Mouse (Mus musculus): Measurements from ENCODE around the gene Jazf1. TPM values are rescaled to one million over a fixed set of nuclear protein-coding genes. Genes with fewer than 3 reads are reported as not detected.
A peak's percentile ranks its signal among the peaks of the same experiment; 100 is the strongest.

Gene Jazf1
- total RNA-seq, 2 experiments from 2014 or later: 0.34 to 0.52 TPM

- DNase-seq (ENCODE audit: low spot score): no peak
Observed at GRCm38 (mm10) chr6:52961660-52962490, 106.6 kb downstream of the Jazf1 start.

- peak; percentile 67 for DNase-seq (ENCODE audit: low spot score)
Observed at GRCm38 (mm10) chr6:52957730-52958129, 110.7 kb downstream of the Jazf1 start.

- no peak for DNase-seq (ENCODE audit: low spot score)
Observed at GRCm38 (mm10) chr6:52956131-52956530, 112.3 kb downstream of the Jazf1 start.

- no peak for DNase-seq (ENCODE audit: low spot score)
Observed at GRCm38 (mm10) chr6:52955304-52955703, 113.1 kb downstream of the Jazf1 start.

- DNase-seq (ENCODE audit: low spot score): no peak
Observed at GRCm38 (mm10) chr6:52954861-52955260, 113.6 kb downstream of the Jazf1 start.

GRCm38 (mm10) chr6:52954441-52954840 lies 114.0 kb downstream of the Jazf1 start:
- DNase-seq (ENCODE audit: low spot score): peak; percentile 29

GRCm38 (mm10) chr6:52952526-52952900 lies 115.9 kb downstream of the Jazf1 start:
- no peak for DNase-seq (ENCODE audit: low spot score)

GRCm38 (mm10) chr6:52951871-52952525 lies 116.4 kb downstream of the Jazf1 start:
- DNase-seq (ENCODE audit: low spot score): no peak

GRCm38 (mm10) chr6:52950371-52950770 lies 118.1 kb downstream of the Jazf1 start:
- no peak for DNase-seq (ENCODE audit: low spot score)

- no peak for DNase-seq (ENCODE audit: low spot score)
Observed at GRCm38 (mm10) chr6:52942534-52942933, 125.9 kb downstream of the Jazf1 start.

GRCm38 (mm10) chr6:52942101-52942500 lies 126.3 kb downstream of the Jazf1 start:
- DNase-seq (ENCODE audit: low spot score): no peak

- DNase-seq (ENCODE audit: low spot score): no peak
Observed at GRCm38 (mm10) chr6:52937916-52938315, 130.5 kb downstream of the Jazf1 start.

GRCm38 (mm10) chr6:52936995-52937394 lies 131.4 kb downstream of the Jazf1 start:
- DNase-seq (ENCODE audit: low spot score): peak; percentile 19

GRCm38 (mm10) chr6:52934021-52934420 lies 134.4 kb downstream of the Jazf1 start:
- no peak for DNase-seq (ENCODE audit: low spot score)

GRCm38 (mm10) chr6:52932603-52933178 lies 135.7 kb downstream of the Jazf1 start:
- no peak for DNase-seq (ENCODE audit: low spot score)

- no peak for DNase-seq (ENCODE audit: low spot score)
Observed at GRCm38 (mm10) chr6:52929358-52929757, 139.1 kb downstream of the Jazf1 start.

GRCm38 (mm10) chr6:52926947-52927346 lies 141.5 kb downstream of the Jazf1 start:
- DNase-seq (ENCODE audit: low spot score): no peak

GRCm38 (mm10) chr6:52925458-52926042 lies 142.9 kb downstream of the Jazf1 start:
- DNase-seq (ENCODE audit: low spot score): no peak

GRCm38 (mm10) chr6:52921248-52921647 lies 147.2 kb downstream of the Jazf1 start:
- DNase-seq (ENCODE audit: low spot score): no peak

GRCm38 (mm10) chr6:52920719-52921118 lies 147.7 kb downstream of the Jazf1 start:
- DNase-seq (ENCODE audit: low spot score): no peak

- no peak for DNase-seq (ENCODE audit: low spot score)
Observed at GRCm38 (mm10) chr6:52919442-52919841, 149.0 kb downstream of the Jazf1 start.

GRCm38 (mm10) chr6:52918980-52919379 lies 149.5 kb downstream of the Jazf1 start:
- peak; percentile 76 for DNase-seq (ENCODE audit: low spot score)
